Mouse (Mus musculus) right cerebral cortex, postnatal 36 days (tissue): ENCODE data around the gene Cpb2.
A peak's percentile ranks its signal among the peaks of the same experiment; 100 is the strongest.

ENCODE experiments used
- DNase-seq, 2 experiments: peaks; one replicate each; pipeline ENCODE4 v3.0.0; 2022; ENCODE audit warnings: low spot score in 2 of 2, mixed read lengths in 1 of 2

Gene Cpb2

DNA sequence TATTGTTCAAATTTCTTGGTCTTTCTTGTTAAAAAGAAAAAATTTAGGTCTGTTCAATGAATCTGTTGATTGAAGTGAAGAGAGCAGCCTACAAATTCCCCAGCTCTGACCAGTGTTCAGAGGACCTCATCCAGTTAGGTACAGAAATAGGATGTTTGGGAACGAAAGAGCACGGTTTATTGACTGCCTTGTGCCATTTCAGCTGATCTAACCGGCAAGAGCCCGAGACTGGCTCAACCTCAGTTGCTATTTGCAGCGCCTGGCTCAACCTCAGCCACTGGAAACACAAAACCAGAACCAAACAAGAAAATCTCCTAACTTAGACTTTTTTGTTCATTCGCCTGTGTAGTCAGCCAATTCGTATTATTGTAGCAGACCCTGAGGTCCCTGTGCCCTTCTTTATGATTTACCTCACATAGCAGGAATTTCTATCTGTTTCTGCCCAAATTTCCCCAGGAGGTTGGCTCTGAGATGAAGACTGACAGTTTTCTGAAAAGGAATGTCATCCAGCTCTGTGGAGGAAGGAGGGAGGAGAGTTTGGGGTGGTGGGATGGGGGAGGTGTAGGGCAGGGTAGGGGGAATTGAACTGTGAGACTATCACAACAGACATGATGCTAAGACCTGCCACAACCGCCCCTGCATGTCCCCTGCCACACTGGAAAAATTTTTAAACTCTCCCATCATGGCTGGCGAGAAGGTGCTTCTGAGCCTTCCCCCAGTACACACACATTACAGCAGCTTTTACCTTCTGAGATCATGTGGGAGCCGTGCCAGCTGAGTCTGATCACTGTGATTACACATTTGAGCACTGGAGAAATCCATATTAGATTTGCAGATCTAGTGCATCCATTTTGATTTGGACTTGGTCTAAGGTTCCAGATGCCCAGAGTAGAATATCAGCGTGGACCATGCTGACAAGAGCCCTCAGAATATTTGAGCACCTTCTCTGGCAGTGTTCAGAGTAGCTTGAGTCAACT is 4.2 kb downstream of the Cpb2 start:
- no peak for DNase-seq

GRCm38 (mm10) chr14:75250432-75250831 is 8.3 kb downstream of the Cpb2 start:
- no peak for DNase-seq

DNA sequence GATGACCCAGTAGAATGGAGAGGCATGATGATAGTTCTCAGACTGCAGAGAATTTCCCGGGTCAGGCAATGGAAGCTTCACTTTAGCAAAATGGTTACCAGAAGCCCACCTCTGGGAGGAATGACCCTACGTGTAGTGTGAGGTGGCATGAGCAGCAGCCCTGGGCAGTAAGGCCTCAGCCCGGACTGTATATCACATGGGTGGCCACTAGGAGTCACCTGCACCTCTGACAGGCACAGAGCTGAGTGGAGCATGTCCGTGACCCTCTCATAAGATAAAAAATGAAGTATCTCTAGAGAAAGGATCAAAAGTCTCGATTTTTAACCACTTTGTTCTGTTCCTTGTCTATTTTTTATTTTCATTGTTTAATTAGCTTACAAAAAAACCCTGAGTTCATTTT is 14.4 kb downstream of the Cpb2 start:
- DNase-seq, result no peak

DNA sequence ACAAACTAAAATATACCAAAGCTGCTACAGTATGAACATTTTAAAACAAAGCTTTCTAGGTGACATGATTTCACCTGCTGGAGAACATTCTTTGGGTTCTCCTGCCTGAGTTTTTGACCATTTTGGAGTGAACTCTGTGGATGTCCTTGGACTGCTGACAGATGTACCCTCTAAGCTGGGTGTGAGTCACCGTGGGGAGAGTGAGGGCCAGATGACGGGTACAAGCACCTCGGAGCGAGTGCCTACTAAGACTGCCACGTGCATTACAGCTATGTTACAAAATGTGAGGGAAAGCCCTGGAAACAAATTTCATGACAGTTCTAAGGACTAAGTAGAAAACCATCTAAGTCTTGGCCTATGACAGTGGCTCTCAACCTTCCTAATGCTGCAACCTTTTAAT is 27.4 kb downstream of the Cpb2 start:
- DNase-seq, result no peak

- no peak for DNase-seq
Measured at GRCm38 (mm10) chr14:75279716-75280115, 37.6 kb downstream of the Cpb2 start.

DNA sequence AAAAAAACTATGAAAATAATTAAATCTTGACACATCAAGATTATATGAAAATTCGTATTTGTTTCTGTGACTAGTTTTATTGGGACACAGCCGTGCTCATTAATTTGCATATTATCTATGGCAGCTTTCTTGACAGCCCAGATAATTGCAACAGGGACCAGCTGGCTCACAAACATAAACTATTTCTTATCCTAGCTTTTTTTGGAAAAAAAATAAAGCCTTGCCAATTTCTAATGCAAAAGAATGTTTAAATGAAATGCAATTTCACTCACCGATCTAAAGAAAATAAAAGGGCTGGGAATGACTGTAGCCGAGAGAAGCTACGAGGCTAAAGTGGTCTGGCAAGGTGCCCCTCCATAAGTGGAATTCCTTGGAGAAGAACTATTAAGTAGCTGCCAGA is 38.3 kb downstream of the Cpb2 start:
- no peak for DNase-seq

- DNase-seq, result no peak
Measured at GRCm38 (mm10) chr14:75283609-75284192, 41.6 kb downstream of the Cpb2 start.

DNA sequence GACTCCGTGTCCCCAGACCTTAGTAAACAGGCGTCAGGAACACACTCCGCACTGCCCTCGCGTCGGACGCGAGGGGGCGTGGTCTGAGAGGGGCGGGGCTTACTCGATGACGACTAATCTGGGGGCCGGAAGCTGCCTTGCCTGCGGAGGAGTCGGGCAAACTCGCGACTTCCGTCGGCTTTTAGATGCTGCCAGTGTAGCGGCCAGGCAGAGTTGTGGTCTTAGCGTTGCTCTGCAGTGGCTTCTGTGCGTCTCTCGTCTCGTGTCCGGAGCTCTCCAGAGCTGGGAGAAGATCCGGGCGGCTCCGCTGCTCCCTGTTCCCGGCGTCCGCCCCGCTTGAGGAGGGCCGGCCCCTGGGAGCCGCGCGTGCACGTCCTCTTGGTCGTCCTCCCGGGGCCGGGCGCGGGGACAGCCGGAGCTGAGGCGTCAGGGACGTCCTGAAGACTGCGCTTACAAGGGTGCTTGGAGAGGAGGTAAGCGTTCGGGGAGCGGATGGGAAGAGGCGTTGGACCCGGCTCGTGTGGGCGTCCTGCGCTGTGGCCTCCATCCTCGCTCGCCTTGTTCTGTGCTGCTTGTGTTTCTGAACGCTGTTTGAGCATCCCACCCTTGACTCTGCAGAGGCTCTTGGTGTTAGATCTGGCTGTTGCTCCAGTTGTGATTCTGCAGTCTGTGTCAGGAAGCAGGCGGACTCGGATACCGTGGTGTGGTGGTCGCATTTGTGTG is 42.3 kb downstream of the Cpb2 start, which contains the start of gene Zc3h13:
Gene Zc3h13 (plus strand): TSS at position 181 of the 723 bp plus-strand sequence.
- DNase-seq, result peak; percentile 90 to 92

DNA sequence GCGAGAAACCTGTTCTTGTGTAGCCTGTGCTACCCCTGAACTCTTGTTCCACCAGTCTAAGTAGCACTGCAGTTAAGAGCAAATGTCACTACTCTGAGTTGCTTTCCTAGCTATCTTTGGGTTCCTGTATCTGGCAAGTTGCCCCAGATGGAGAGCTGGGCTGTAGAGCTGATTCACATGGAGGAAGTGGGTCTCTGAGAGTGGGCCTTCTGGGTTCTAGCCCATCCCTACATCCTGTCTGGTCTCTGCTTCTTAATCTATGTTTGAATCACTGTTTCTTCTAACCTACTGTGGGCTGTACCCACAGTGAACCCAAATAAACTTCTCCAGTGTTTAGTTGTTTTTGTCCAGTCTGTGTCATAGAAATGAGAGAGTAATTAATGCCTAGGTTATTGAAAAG is 59.0 kb downstream of the Cpb2 start:
- DNase-seq, result no peak

DNA sequence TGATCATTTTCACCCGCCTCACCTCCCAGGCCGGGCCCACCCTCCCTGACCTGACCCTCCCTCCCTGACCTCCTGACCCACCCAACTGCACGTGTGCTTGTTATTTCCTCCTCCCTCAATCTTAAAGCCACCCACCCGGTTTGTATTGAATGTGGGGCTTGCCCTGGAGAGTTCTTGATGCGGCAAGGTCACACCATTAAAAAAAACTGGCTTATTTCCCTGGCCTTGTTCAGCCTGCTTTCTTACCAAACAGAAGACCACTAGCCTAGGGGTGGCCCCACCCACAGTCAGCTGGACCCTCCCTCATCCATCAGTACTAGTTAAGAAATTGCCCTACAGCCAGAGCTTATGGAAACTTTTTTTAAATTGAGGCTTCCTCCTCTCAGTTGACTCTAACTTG is 61.7 kb downstream of the Cpb2 start:
- DNase-seq, result no peak

DNA sequence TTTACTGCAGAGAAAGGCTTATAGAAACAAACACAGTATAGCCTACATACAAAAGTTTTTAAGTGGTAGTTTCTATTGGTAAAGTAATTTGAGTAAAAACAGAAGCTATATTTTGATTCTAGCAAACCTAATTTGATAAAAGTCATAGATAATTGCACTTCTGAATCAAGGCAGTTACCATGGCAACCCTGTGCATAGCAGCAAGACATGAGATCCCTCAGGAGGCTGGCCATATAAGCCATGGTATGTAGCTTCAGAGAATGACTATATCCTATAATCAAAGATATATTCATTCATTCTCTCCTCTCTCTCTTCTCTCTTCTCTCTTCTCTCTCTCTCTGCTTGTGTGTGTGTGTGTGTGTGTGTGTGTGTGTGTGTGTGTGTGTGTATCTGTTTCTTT is 65.8 kb downstream of the Cpb2 start:
- DNase-seq, result no peak

DNA sequence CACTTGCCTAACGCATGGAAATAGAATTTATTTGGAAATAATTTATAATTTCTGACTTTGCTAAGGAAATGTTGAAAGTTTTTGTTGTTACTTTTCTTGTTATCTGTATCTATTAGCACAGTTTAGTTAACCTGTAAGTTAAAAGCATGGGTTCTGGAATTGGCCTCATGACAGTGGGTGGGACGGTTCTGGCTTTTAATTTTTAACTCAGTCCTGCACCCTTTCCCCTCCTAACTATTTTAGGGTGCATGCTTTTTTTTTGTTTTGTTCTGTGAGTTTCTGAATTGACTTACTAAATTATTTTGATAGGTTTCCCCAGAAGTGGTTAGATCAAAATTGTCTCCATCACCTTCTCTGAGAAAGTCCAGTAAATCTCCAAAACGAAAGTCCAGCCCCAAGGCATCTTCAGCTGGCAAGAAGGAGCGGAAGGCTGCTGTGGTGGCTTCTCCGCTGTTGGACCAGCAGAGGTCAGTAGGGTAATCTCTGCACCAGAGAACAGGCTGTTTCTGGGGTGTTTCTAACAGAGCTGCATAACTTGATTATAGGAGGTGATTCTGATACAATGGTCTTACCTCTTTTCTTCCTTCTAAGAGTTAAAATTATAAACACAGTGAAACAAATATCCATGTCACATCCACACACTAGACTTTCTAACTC is 67.4 kb downstream of the Cpb2 start:
- DNase-seq, result no peak

- DNase-seq, result no peak
Measured at GRCm38 (mm10) chr14:75314484-75314883, 72.4 kb downstream of the Cpb2 start.

GRCm38 (mm10) chr14:75318736-75319135 is 76.6 kb downstream of the Cpb2 start:
- no peak for DNase-seq

DNA sequence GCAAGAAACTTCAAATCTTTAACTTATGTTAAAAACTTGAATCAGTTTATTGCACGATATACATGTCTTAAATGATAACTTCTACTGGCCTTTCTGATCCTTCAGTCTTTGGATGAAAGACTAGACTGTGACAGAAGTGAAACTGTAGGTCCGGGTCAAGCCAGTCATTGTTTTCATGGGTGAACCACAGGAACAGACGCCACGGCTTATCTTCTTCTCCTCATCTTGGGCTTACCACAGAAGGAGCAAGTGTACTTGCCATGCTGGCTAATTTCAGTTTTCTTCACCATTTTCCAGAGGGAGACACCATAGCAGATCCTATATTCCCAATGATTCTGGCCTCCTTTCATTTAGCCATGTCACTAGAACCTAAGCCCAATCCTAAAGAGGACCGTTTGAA is 78.2 kb downstream of the Cpb2 start:
- DNase-seq, result no peak

DNA sequence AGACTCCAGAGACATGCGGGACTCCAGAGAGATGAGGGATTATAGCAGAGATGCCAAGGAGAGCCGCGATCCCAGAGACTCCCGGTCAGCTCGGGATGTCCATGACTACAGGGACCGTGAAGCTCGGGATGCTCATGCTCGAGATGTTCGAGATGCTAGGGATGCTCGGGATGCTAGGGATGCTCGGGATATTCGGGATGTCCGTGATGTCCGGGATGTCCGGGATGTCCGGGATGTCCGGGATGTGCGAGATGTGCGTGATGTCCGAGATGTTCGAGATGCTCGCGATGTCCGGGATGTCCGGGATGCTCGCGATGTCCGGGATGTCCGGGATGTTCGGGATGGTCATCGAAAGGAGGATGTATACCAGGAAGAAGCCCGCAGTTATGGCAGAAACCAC is 81.3 kb downstream of the Cpb2 start:
- no peak for DNase-seq

- DNase-seq, result no peak
Measured at GRCm38 (mm10) chr14:75328062-75328461, 86.0 kb downstream of the Cpb2 start.

DNA sequence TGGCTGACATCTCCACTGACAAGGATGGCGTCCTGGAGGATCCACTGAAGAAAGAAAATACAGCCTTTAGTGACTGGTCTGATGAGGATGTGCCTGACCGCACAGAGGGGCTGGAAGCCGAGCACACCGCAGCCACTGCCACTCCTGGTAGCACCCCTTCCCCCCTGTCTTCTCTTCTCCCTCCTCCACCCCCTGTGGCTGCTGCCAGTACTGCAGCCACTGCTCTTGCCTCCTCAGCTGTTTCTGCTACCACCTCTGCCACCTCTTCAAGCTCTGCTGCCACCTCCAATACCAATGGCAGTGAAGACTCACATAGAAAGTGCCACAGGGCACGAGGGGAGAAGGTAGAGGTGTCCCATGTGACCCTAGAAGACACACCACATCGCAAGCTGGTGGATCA is 88.5 kb downstream of the Cpb2 start:
- no peak for DNase-seq
